Mouse (Mus musculus) regulatory T cell (primary cell): ENCODE data around the gene Olfr1293-ps.

ENCODE experiments used
- in situ Hi-C: fragments of 300-600 bp; cut with MboI, MseI; formaldehyde crosslinking; loops from one replicate; pipeline ENCODE4 v1.15.1; 2025; ENCODE audit warnings: high pct_unique_total_duplicates

The Olfr1293-ps gene

GRCm38 (mm10) chr2:111524903-111525302 is at the start of gene Olfr1293-ps:
TSS of gene Olfr1293-ps (plus strand) at chr2:111525203.
- in situ Hi-C loops: no loop called here

GRCm38 (mm10) chr2:111480519-111480918 is 44.5 kb upstream of the Olfr1293-ps start, which contains the start of gene Olfr1289:
TSS of gene Olfr1289 (plus strand) at chr2:111480819.
- in situ Hi-C loops: no loop called here

GRCm38 (mm10) chr2:111493729-111494128 is 31.3 kb upstream of the Olfr1293-ps start, which contains the start of gene Olfr1290:
TSS of gene Olfr1290 (minus strand) at chr2:111493829.
- in situ Hi-C loops: no loop called here

- in situ Hi-C loops: no loop called here
Measured at GRCm38 (mm10) chr2:111496880-111497279, 28.1 kb upstream of the Olfr1293-ps start, which contains the start of gene Olfr1291-ps1. TSS of gene Olfr1291-ps1 (plus strand) at chr2:111497180.

GRCm38 (mm10) chr2:111517451-111517850 is 7.6 kb upstream of the Olfr1293-ps start:
- in situ Hi-C loops: no loop called here

GRCm38 (mm10) chr2:111540191-111540590 is 15.2 kb downstream of the Olfr1293-ps start, which contains the start of gene Olfr1294:
TSS of gene Olfr1294 (minus strand) at chr2:111540291.
- in situ Hi-C loops: no loop called here

- in situ Hi-C loops: no loop called here
Measured at GRCm38 (mm10) chr2:111569581-111569980, 44.6 kb downstream of the Olfr1293-ps start, which contains the start of gene Olfr1295. TSS of gene Olfr1295 (minus strand) at chr2:111569681.
